Comparison of ENCODE assay signal across 9 mouse cellular contexts in genomic region chr15:77837444-77838117, GRCm38 (mm10). TPM values are rescaled to one million over a fixed set of nuclear protein-coding genes. Genes with fewer than 3 reads are reported as not detected.
DNase-seq lines count a peak whose midpoint lies in the region; ATAC-seq and TF ChIP-seq lines count a peak whose summit lies in the region.
"Had no signal": no experiment of that assay in that cellular context is flagged by ENCODE, and none has a peak within 500 bp of the region (broad histone marks: within the 10 kb centered on the region; RNA-seq: fewer than 3 reads in every experiment).

No protein-coding gene starts in this region.

- in situ Hi-C loops in CH12.LX (cut with MboI; ENCODE audit: low pct_ligation_motif_present, low pct_unique_long_range_greater_than_20kb, low sequenced_read_pairs) = no loop called here

- H3K4me2 ChIP-seq in kidney, embryonic 15.5 days = peak overlapping the region; percentile 74
- peak overlapping the region; percentile 93 for H3K4me2 ChIP-seq in CH12.LX (ENCODE audit: insufficient read depth, low read depth, poor library complexity, severe bottlenecking)
- H3K4me2 ChIP-seq in limb, embryonic 14.5 days (replicated peaks; ENCODE audit: low read depth, low read length, severe bottlenecking) = 0 out of 2 replicates have a peak overlapping the region, but pooled peaks have one; percentile 2
- H3K4me2 ChIP-seq in midbrain, embryonic 14.5 days (ENCODE audit: low read length) = no peak overlapping the region

- no peak for TF ChIP-seq RAD21 in CH12.LX (IDR thresholded peaks at IDR 0.05; ENCODE audit: low read depth, low read length)

- H3K27me3 ChIP-seq in kidney, embryonic 15.5 days = no peaks in the 10 kb centered on the region
- no peaks in the 10 kb centered on the region for H3K27me3 ChIP-seq in CH12.LX (replicated peaks)
- H3K27me3 ChIP-seq in limb, embryonic 14.5 days (ENCODE audit: control insufficient read depth, insufficient read depth, low read length) = no peaks in the 10 kb centered on the region
- H3K27me3 ChIP-seq in midbrain, embryonic 14.5 days (ENCODE audit: control insufficient read depth, insufficient read depth, low read length) = 0 out of 2 replicates have a peak, but pooled peaks cover 2% of the 10 kb centered on the region

- H3K9ac ChIP-seq in kidney, embryonic 15.5 days = no peak overlapping the region; the same call in 1 of the 2 replicates
- H3K9ac ChIP-seq in CH12.LX (ENCODE audit: insufficient read depth, low read depth) = peak overlapping the region; percentile 98
- H3K9ac ChIP-seq in limb, embryonic 14.5 days (ENCODE audit: low read depth, low read length, severe bottlenecking) = no peak overlapping the region
- no peak overlapping the region for H3K9ac ChIP-seq in midbrain, embryonic 14.5 days (replicated peaks; ENCODE audit: low read length)

- peaks cover 91% of the 10 kb centered on the region for H3K79me2 ChIP-seq in CH12.LX (replicated peaks; ENCODE audit: control insufficient read depth, extremely low read depth, insufficient read depth, poor library complexity, severe bottlenecking)

- WGBS in kidney, embryonic 15.5 days = 62% methylated on average over 10 of the region's 10 CpGs
- 62% methylated on average over 10 of the region's 10 CpGs for WGBS in limb, embryonic 14.5 days
- WGBS in midbrain, embryonic 14.5 days = 85% methylated on average over 10 of the region's 10 CpGs

- peak; percentile 34; the same call in 1 of the 2 replicates for TF ChIP-seq EP300 in CH12.LX (IDR thresholded peaks at IDR 0.05; ENCODE audit: low read length)

- no peak overlapping the region for H3K4me3 ChIP-seq in kidney, embryonic 15.5 days (replicated peaks)
- peak overlapping the region in 1 of 3 experiments; percentile 37 for H3K4me3 ChIP-seq in CH12.LX (replicated peaks in 1 of 3; ENCODE audit: low read depth in 2 of 3, low read length in 2 of 3, poor library complexity in 1 of 3)
- H3K4me3 ChIP-seq in limb, embryonic 14.5 days (replicated peaks; ENCODE audit: low read length) = no peak overlapping the region
- no peak overlapping the region for H3K4me3 ChIP-seq in midbrain, embryonic 14.5 days (replicated peaks; ENCODE audit: low read depth, low read length)

- no peak for ATAC-seq in kidney, embryonic 15.5 days (replicated peaks; ENCODE audit: low FRiP score)
- no peak for ATAC-seq in limb, embryonic 14.5 days (ENCODE audit: low FRiP score, low read depth)
- no peak for ATAC-seq in midbrain, embryonic 14.5 days (ENCODE audit: low FRiP score, low TSS enrichment)

- TF ChIP-seq POLR2A in CH12.LX (IDR thresholded peaks at IDR 0.05; ENCODE audit: low read depth, low read length) = no peak
- TF ChIP-seq POLR2A in limb, embryonic 14.5 days (IDR thresholded peaks at IDR 0.05; ENCODE audit: borderline replicate concordance, extremely low read depth, insufficient read depth, insufficient read length) = no peak

- H3K4me1 ChIP-seq in kidney, embryonic 15.5 days = peaks cover 81% of the 10 kb centered on the region
- peaks cover 38 to 68% of the 10 kb centered on the region in 2 experiments for H3K4me1 ChIP-seq in CH12.LX (ENCODE audit: control insufficient read depth in 1 of 2, insufficient read depth in 2 of 2)
- peaks cover 60% of the 10 kb centered on the region for H3K4me1 ChIP-seq in limb, embryonic 14.5 days (ENCODE audit: control insufficient read depth, insufficient read depth, low read length)
- H3K4me1 ChIP-seq in midbrain, embryonic 14.5 days (ENCODE audit: control insufficient read depth, insufficient read depth, low read length) = peaks cover 21% of the 10 kb centered on the region

- TF ChIP-seq CTCF in CH12.LX (conservative IDR thresholded peaks at IDR 0.05 in 1 of 2, IDR thresholded peaks at IDR 0.05 in 1 of 2; ENCODE audit: low read depth in 2 of 2, low read length in 2 of 2) = no peak

- DNase-seq in cerebellum, adult 9-11 months = peak; percentile 27
- DNase-seq in cerebellum, postnatal 4 days (ENCODE audit: low spot score in 2 of 2) = no peak
- DNase-seq in kidney, postnatal 14 days = no peak
- no peak for DNase-seq in CH12.LX (ENCODE audit: extremely low read depth)
- DNase-seq in limb, embryonic 14.5 days (ENCODE audit: low spot score) = no peak
- no peak for DNase-seq in midbrain, embryonic 14.5 days
- DNase-seq in urinary bladder, adult 18-20 months (ENCODE audit: low spot score in 2 of 2) = no peak
- DNase-seq: right cerebral cortex, postnatal 14 days had no signal

- H3K9me3 ChIP-seq in kidney, embryonic 15.5 days (replicated peaks) = no peaks in the 10 kb centered on the region
- no peaks in the 10 kb centered on the region for H3K9me3 ChIP-seq in CH12.LX (replicated peaks; ENCODE audit: low read length)
- H3K9me3 ChIP-seq in limb, embryonic 14.5 days (ENCODE audit: control insufficient read depth, low read length) = no peaks in the 10 kb centered on the region
- H3K9me3 ChIP-seq in midbrain, embryonic 14.5 days (ENCODE audit: control insufficient read depth, low read length) = no peaks in the 10 kb centered on the region

- dilution Hi-C loops in CH12.LX (cut with MboI; ENCODE audit: extremely low pct_ligation_motif_present, extremely low pct_unique_long_range_greater_than_20kb, low sequenced_read_pairs) = no loop called here

- peak overlapping the region; percentile 98 for H3K27ac ChIP-seq in kidney, embryonic 15.5 days
- H3K27ac ChIP-seq in CH12.LX (ENCODE audit: insufficient read depth, low read depth) = peak overlapping the region; percentile 79
- H3K27ac ChIP-seq in limb, embryonic 14.5 days (replicated peaks; ENCODE audit: low read depth, low read length) = no peak overlapping the region
- H3K27ac ChIP-seq in midbrain, embryonic 14.5 days (replicated peaks; ENCODE audit: low read depth, low read length) = no peak overlapping the region

- peaks cover 2% of the 10 kb centered on the region; the same call in 1 of the 2 replicates for H3K36me3 ChIP-seq in kidney, embryonic 15.5 days
- H3K36me3 ChIP-seq in CH12.LX (replicated peaks in 1 of 2; ENCODE audit: control insufficient read depth in 1 of 2, insufficient read depth in 1 of 2, low read length in 1 of 2) = peaks cover under 1 to 25% of the 10 kb centered on the region in 2 experiments
- H3K36me3 ChIP-seq in limb, embryonic 14.5 days (ENCODE audit: control insufficient read depth, insufficient read depth, low read length) = no peaks in the 10 kb centered on the region
- no peaks in the 10 kb centered on the region for H3K36me3 ChIP-seq in midbrain, embryonic 14.5 days (ENCODE audit: control insufficient read depth, insufficient read depth, low read length)

TF ChIP-seq in CH12.LX, 34 proteins besides CTCF, POLR2A, EP300 and RAD21 (continues in another document):
- TF ChIP-seq IRF4 (IDR thresholded peaks at IDR 0.05; ENCODE audit: low read depth, low read length) (peak; percentile 22; the same call in 1 of the 2 replicates), MAFK (IDR thresholded peaks at IDR 0.05; ENCODE audit: insufficient replicate concordance, low read length) (no peak), CHD2 (IDR thresholded peaks at IDR 0.05; ENCODE audit: low read length) (no peak), SIN3A (IDR thresholded peaks at IDR 0.05; ENCODE audit: low read length) (peak; percentile 38), TCF12 (IDR thresholded peaks at IDR 0.05; ENCODE audit: low read depth, low read length) (peak; percentile 41; the same call in 1 of the 2 replicates), ETS1 (conservative IDR thresholded peaks at IDR 0.05; ENCODE audit: low read depth, low read length) (peak; percentile 79), MAX (IDR thresholded peaks at IDR 0.05; ENCODE audit: low read length) (peak; percentile 65; the same call in 1 of the 2 replicates), MYC (IDR thresholded peaks at IDR 0.05; ENCODE audit: low read depth, low read length) (no peak), ELF1 (IDR thresholded peaks at IDR 0.05; ENCODE audit: low read depth, low read length) (peak; percentile 25; the same call in 1 of the 2 replicates), JUN (IDR thresholded peaks at IDR 0.05; ENCODE audit: insufficient read depth, low read depth, low read length) (no peak), BHLHE40 (IDR thresholded peaks at IDR 0.05; ENCODE audit: low read depth, low read length) (peak; percentile 66), RCOR1 (conservative IDR thresholded peaks at IDR 0.05; ENCODE audit: low read depth, low read length) (no peak), JUND (conservative IDR thresholded peaks at IDR 0.05; ENCODE audit: low read depth, low read length) (no peak), SMC3 (IDR thresholded peaks at IDR 0.05; ENCODE audit: low read depth, low read length) (no peak), ZNF384 (IDR thresholded peaks at IDR 0.05; ENCODE audit: low read depth, low read length) (peak; percentile 91), GABPA (IDR thresholded peaks at IDR 0.05; ENCODE audit: insufficient replicate concordance, low read depth, low read length) (no peak), USF1 (IDR thresholded peaks at IDR 0.05; ENCODE audit: low read depth, low read length) (no peak), TBP (conservative IDR thresholded peaks at IDR 0.05; ENCODE audit: low read depth, low read length) (no peak), CHD1 (IDR thresholded peaks at IDR 0.05; ENCODE audit: low read depth, low read length) (no peak), HCFC1 (IDR thresholded peaks at IDR 0.05; ENCODE audit: low read depth, low read length) (no peak), MXI1 (IDR thresholded peaks at IDR 0.05; ENCODE audit: low read depth, low read length) (peak; percentile 75), MEF2A (IDR thresholded peaks at IDR 0.05; ENCODE audit: borderline replicate concordance, low read depth, low read length) (peak; percentile 77), E2F4 (IDR thresholded peaks at IDR 0.05; ENCODE audit: insufficient replicate concordance, low read depth, low read length) (no peak), NRF1 (IDR thresholded peaks at IDR 0.05; ENCODE audit: low read depth, low read length) (no peak), MAZ (IDR thresholded peaks at IDR 0.05; ENCODE audit: low read depth, low read length) (0 out of 2 replicates have a peak, but pooled peaks have one; percentile 27), UBTF (IDR thresholded peaks at IDR 0.05; ENCODE audit: low read depth, low read length) (no peak), ZKSCAN1 (IDR thresholded peaks at IDR 0.05; ENCODE audit: borderline replicate concordance, low read depth, low read length) (no peak), PAX5 (IDR thresholded peaks at IDR 0.05; ENCODE audit: low read length) (no peak)

RNA-seq across cellular contexts. Expression of gene Myh9, which starts 4.4 kb away (rescaled TPM):
- 56.2 and 60.2 TPM in 2 replicates for polyA plus RNA-seq in kidney, embryonic 15.5 days (2015; fragmentation: Nextera tagmentation; extraction: Ambion mirVana)
- total RNA-seq in CH12.LX (2012; rRNA removed) (128 and 146 TPM in 2 replicates), CH12.LX (2014; rRNA removed) (43.8 and 46.4 TPM in 2 replicates)
- 165 and 178 TPM in 2 replicates for polyA plus RNA-seq in CH12.LX (2012; ENCODE audit: insufficient read length, low read depth)
- polyA plus RNA-seq in limb, embryonic 14.5 days (2012; rRNA removed) = 38.7 and 46.7 TPM in 2 replicates
- polyA plus RNA-seq in limb, embryonic 14.5 days (2014; fragmentation: Nextera tagmentation; extraction: Ambion mirVana) = 53.2 and 54.6 TPM in 2 replicates
- 7.3 and 14.8 TPM in 2 replicates for polyA plus RNA-seq in midbrain, embryonic 14.5 days (2014; fragmentation: Nextera tagmentation; extraction: Ambion mirVana)

Comparison
In these comparisons a context has a peak if more than half of its experiments do, and no peak if none do; other contexts are left out.
1. H3K27ac ChIP-seq: peak in kidney, embryonic 15.5 days (single experiment) and CH12.LX (single experiment); none in limb, embryonic 14.5 days (single experiment) and midbrain, embryonic 14.5 days (single experiment).